Mouse (Mus musculus) megakaryocyte, embryonic 14.5 days (primary cell): ENCODE measurements around the gene Pnpla2. TPM values are rescaled to one million over a fixed set of nuclear protein-coding genes. Genes with fewer than 3 reads are reported as not detected.

Source experiments
- H3K27me3 ChIP-seq: replicated peaks from 2 replicates; pipeline ENCODE3; 2012; ENCODE audit warnings: inconsistent platforms
- H3K36me3 ChIP-seq: replicated peaks from 2 replicates; pipeline ENCODE3; 2012; ENCODE audit warnings: low read length, inconsistent platforms, mixed read lengths
- H3K4me1 ChIP-seq: 2 replicates; pipeline ENCODE4 v1.6.1; 2012; ENCODE audit warnings: inconsistent platforms
- H3K4me3 ChIP-seq: replicated peaks from 2 replicates; pipeline ENCODE3; 2012; ENCODE audit warnings: moderate library complexity, mild to moderate bottlenecking, inconsistent platforms
- H3K9me3 ChIP-seq: 2 replicates; pipeline ENCODE4 v1.6.1; 2012; ENCODE audit warnings: inconsistent platforms
- FLI1 ChIP-seq: IDR thresholded peaks from 2 replicates; pipeline ENCODE4 v1.6.1; 2012; ENCODE audit warnings: low read length, inconsistent platforms, mixed read lengths
- GATA1 ChIP-seq: IDR thresholded peaks from 3 replicates; pipeline ENCODE4 v1.6.1; 2012; ENCODE audit warnings: mixed read lengths, low read length, inconsistent platforms, borderline replicate concordance
- polyA plus RNA-seq: library from polyadenylated mRNA; stranded (reverse); fragments of >175 nt; gene quantifications from 2 replicates; pipeline ENCODE4 v1.2.3, GENCODE M21; 2012; ENCODE audit warnings: low replicate concordance; ENCODE audit not compliant: insufficient read depth

The Pnpla2 gene
- polyA plus RNA-seq, 1 experiment = 230 TPM

DNA sequence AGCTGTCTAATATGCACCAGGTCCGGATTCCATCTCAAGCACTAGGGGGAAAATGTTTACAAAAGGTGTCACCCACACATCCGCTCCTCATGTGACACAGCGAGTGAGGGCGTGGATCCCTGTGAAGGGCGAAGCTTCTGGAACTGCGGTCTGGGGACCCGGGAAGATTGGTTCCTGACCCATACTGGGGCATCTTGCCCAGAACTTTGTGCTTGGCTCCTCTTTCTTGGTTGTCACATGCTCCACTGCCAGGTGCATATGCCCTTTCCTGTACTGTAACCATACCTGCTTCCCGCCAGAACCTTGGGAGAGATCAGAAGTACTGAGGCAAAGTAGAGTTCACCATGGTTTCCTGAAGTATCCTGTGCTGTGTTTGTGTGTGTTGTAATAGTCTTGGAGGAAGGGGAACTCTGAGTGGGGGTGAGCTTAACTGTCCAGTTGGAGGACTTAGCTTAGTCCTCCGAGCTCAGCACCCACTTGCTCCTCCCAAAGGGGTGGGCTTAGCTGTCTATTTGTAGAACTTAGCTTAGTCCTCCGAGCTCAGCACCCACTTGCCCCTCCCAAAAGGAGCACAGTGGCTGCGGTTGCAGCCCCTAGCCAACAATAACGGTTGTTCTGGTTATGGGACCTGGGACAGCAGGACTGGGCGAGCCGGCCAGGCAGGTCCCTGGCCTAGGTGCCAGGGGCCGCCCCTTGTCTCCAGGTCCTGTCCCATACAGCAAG is 5.6 kb downstream of the Pnpla2 start, which contains the start of gene Cracr2b:
TSS of gene Cracr2b (plus strand) at position 704 of the 723 bp plus-strand sequence.
- peaks cover 65% of the 10 kb centered on the region for H3K36me3 ChIP-seq
- H3K4me3 ChIP-seq = peak within 1 kb of the TSS; percentile 90
- TF ChIP-seq FLI1 = no peak
- no peak for TF ChIP-seq GATA1
- H3K27me3 ChIP-seq = peaks cover 20% of the 10 kb centered on the region
- peaks cover 96% of the 10 kb centered on the region for H3K4me1 ChIP-seq
- no peaks in the 10 kb centered on the region for H3K9me3 ChIP-seq

DNA sequence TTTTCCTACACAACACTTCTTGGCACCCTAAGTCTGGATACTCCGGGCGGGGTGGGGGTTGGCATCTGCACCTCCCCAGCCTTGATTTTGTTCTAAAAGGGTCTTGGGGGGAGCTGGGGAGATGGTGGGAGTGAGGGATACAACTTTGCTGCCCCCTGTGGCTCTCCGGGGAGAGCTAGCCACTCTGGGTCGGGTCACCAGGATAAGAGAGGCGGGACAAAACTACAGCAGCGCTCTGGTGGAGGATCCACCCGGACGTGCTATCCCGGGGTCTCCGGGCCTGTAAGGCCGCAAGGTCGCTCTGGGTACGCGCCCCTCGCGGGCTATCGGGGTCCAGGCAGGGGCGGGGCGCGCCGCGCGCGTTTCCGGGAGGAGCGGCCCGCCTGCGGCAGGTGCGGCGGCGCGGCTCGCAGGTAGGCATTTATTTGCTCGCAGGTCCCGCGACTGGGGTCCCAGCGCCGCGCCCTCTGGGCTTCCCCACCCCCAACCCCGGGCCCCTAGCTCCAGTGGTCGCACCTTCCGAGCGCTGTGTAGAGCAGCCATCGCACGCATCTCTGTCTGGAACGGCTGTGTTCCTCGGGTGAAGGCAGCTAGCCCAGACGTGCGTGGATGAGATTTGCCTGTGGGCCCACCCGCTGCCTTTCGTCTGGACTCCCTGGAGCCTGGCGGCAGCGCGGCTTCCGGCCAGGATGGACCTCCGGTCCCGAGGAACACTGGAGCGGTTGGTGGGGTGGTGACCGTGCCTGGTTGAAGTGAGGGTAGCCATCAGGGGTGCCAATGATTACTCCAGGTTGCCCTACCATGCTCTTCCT is 6.7 kb downstream of the Pnpla2 start:
- Histone ChIP-seq H3K4me3 (peak overlapping the region; percentile 90), H3K36me3 (peaks cover 61% of the 10 kb centered on the region), H3K27me3 (peaks cover 20% of the 10 kb centered on the region), H3K9me3 (no peaks in the 10 kb centered on the region), H3K4me1 (peaks cover 98% of the 10 kb centered on the region)
- TF ChIP-seq FLI1 (no peak), GATA1 (no peak)

DNA sequence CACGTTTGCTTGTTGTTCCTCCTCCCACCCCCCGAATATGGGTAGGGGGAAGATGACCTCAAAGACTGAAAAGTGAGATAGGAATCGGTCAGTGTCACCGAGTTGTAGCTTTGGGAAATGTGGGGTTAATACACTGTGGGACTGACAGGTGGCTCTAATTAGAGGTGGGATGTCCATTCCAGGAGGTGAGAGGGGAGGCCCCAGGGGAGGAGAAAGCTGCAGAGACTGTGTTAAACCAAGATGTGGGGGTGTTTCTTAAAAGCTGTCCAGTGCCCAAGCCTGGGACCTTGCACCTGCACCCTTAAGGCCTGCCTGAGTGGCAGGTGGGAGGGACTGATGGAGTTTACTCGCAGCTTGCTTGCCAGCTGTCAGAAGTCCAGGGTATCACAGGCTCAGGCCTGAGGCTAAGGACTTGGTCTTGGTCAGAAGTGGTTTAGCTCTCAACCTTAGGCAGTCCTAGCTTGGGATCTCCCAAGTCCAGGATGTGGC is 7.4 kb downstream of the Pnpla2 start:
- H3K27me3 ChIP-seq = peaks cover 20% of the 10 kb centered on the region
- TF ChIP-seq GATA1 (no peak), FLI1 (no peak)
- peaks cover 95% of the 10 kb centered on the region for H3K4me1 ChIP-seq
- H3K9me3 ChIP-seq = no peaks in the 10 kb centered on the region
- H3K4me3 ChIP-seq = peak overlapping the region; percentile 90
- peaks cover 55% of the 10 kb centered on the region for H3K36me3 ChIP-seq

DNA sequence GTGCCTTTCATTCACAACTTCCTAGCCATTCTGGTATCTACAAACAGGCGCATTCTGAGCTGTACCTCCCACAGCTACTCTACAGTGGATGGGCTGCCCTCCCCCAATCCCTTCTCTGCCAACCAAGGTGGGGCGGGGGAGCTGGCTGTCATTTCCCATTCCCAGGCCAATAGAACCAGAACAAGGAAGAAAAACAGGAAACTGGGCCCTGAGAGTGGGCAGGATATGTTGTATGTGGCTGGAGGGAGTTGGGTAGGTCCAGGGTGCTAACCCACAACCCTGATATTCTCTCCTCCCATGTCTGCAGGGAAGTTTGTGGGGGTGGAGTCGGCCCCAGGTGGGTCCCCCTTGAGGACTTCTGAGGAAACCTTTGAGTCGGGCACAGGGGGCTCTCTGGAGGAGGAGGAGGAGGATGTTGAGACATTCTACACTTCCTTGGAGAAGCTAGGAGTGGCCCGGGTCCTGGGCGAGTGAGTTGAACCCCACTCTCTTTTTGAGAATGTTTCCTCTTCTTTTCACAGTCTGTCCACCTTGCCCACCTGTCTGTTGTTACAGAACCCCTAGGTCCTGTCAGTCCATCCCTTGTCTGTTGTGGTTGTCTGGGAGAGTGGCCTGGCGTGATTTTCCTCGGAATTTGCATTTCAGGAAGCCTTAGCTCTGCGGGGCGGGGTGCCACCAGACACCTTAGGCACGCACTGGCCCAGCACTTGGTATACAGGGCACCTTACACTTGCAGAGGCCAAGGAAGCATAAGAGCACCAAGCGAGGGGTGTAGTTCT is 9.0 kb downstream of the Pnpla2 start:
- H3K4me1 ChIP-seq = peaks cover 92% of the 10 kb centered on the region

DNA sequence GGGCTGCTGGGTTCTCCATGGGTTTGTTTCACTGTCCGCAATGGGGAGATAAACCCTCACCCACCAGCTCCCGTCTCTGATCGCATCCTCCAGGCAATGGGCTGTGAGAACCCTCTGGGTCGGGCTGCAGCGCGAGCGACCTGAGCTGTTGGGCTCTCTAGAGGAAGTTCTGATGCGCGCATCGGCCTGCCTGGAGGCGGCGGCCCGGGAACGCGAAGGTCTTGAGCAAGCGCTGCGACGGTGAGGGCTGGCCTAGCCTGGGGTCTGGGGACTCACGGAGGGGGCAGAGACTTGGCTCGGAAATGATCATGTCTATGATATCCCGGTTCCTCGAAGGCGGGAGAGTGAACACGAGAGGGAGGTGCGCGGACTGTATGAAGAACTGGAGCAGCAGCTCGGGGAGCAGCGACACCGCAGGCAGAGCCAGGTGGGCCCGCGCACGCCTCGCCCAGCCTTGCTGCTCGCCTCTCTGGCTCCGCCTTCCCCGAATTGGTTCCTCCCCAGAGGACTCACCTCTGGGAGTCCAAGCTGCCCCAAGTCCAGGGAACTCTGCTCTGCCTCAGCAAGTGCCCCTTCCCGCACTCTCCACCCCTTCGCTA is 9.7 kb downstream of the Pnpla2 start:
- peaks cover 92% of the 10 kb centered on the region for H3K4me1 ChIP-seq
- peaks cover 39% of the 10 kb centered on the region for H3K36me3 ChIP-seq
- no peaks in the 10 kb centered on the region for H3K9me3 ChIP-seq
- peak overlapping the region; percentile 86 for H3K4me3 ChIP-seq
- no peak for TF ChIP-seq GATA1
- TF ChIP-seq FLI1 = no peak
- peaks cover 20% of the 10 kb centered on the region for H3K27me3 ChIP-seq

More for the DNA sequence above, 9.0 kb downstream of the Pnpla2 start:
- Histone ChIP-seq H3K36me3 (peaks cover 39% of the 10 kb centered on the region), H3K27me3 (peaks cover 20% of the 10 kb centered on the region), H3K9me3 (no peaks in the 10 kb centered on the region), H3K4me3 (peak overlapping the region; percentile 86)
- TF ChIP-seq GATA1 (no peak), FLI1 (no peak)

DNA sequence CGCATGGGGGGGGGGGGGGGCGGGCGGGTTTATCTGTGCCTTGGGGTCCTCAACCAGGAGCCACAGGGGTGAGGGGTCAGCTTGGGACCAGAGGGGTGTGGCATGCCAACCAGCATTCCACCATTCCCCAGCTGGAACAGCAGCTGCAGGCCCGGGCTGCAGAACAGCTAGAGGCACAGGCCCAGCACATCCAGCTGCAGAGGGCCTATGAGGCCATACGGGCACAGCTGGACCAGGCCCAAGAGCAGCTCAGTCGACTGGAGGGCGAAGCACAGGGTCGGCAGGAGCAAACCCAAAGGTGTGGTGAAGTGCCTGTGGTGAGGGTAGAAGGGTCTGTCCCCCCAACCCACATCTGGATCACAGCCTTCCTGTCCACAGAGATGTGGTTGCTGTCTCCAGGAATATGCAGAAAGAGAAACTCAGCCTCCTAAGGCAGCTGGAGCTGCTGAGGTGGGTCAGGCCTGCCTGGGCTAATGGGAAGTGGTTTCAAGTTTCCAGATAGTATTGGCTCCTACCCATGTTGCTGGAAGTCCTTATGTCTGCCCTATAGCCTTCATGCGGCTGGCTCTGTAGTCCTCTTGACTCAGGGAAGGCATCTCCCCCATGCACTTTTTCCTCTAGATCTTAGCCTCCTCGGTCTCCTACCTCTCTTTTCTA is 10.5 kb downstream of the Pnpla2 start:
- Histone ChIP-seq H3K9me3 (no peaks in the 10 kb centered on the region), H3K4me3 (peak overlapping the region; percentile 86), H3K36me3 (peaks cover 39% of the 10 kb centered on the region), H3K4me1 (peaks cover 95% of the 10 kb centered on the region), H3K27me3 (peaks cover 20% of the 10 kb centered on the region)
- TF ChIP-seq FLI1 = no peak
- no peak for TF ChIP-seq GATA1

DNA sequence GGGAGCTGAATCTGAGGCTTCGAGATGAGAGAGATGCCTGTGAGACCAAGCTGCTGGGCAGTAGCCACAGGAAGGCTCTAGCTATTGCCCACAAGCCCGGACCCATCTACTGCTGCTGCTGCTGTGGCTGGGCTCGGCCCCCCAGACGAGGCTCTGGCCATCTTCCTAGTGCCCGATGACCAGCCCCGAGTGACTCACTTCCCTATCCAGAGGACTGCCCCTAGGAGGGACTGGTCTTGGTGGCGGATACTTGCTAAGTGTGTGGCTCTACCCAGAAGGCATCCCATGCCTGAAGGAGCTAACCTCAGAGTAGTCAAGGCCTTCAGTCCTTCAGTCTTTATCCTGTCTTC is 11.0 kb downstream of the Pnpla2 start:
- H3K9me3 ChIP-seq = no peaks in the 10 kb centered on the region
- H3K4me3 ChIP-seq = peak overlapping the region; percentile 86
- peaks cover 95% of the 10 kb centered on the region for H3K4me1 ChIP-seq

DNA sequence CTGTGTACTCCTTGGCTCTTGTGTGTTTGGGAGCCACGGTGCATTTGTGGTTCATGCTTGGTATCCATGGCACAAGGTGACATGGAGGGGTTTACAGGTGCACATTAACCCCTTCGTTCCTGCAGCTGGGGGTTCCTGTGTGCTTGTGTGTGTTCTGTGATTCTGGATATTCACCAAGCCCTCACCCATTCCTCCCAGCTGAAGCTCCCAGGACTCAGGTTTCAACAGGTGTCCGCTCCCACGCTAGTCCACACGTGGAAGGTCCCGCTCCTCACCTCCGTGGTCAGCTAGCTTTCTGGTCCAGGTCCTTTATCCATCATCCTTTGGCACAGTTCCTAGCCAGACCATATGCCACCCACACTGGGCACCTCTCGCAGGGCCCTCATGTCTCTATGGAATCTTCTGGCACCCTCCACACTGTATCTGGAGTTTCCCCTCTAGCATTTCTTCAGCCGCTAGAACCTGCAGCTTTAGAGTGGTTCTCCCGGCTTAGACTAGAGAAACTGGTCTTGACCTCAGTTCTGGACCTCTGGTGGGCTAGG is 11.7 kb downstream of the Pnpla2 start:
- Histone ChIP-seq H3K4me1 (peaks cover 94% of the 10 kb centered on the region), H3K36me3 (peaks cover 45% of the 10 kb centered on the region), H3K27me3 (peaks cover 12% of the 10 kb centered on the region), H3K9me3 (no peaks in the 10 kb centered on the region), H3K4me3 (peak overlapping the region; percentile 99)
- no peak for TF ChIP-seq GATA1
- TF ChIP-seq FLI1 = no peak

More for the DNA sequence above, 11.0 kb downstream of the Pnpla2 start:
- peaks cover 16% of the 10 kb centered on the region for H3K27me3 ChIP-seq
- peaks cover 39% of the 10 kb centered on the region for H3K36me3 ChIP-seq
- TF ChIP-seq FLI1 = no peak
- TF ChIP-seq GATA1 = no peak
